9 mouse cellular contexts compared by ENCODE assay signal in the genomic region with DNA sequence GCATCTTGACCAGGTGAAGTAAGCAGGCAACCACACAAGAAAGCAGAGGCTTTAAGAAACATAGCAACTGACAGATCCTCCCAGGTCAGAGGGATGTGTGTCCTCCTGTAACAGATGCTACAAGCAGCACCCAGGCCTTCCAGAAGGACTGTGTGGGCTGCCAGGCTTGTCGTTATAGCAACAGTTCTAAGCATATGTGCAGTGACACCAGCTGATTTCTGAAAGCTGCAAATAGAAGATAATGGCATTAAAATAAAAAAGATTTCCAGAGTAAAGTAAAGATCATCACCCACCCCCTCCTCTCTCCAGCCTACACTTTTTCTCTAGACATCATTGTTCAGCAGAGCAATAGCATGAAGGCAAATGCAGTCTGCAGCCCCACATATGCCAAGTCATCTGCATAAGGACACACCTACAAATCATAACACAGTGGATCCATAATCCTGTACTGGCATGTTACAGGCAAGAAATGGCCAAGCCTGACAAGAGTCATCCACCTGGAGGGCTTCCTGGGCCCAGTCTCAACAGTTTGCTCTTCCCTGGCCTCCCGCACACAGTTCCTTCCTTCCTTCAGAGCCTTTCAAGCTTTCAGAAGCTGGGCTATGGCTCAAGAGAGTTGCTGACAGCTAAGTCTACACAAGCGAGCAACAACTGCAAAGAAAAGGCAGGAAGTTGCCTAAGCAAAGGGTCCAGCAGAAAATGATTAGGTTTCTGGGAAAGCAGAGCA.
DNase-seq lines count a peak whose midpoint lies in the region; ATAC-seq and TF ChIP-seq lines count a peak whose summit lies in the region.
"Had no signal": no experiment of that assay in that cellular context is flagged by ENCODE, and none has a peak within 500 bp of the region (broad histone marks: within the 10 kb centered on the region; RNA-seq: fewer than 3 reads in every experiment).

No protein-coding gene starts in this region.

- no peak for TF ChIP-seq CTCF in hindbrain, postnatal 0 days (IDR thresholded peaks at IDR 0.05; ENCODE audit: low read depth)

- H3K9ac ChIP-seq in hindbrain, embryonic 13.5 days: no peak overlapping the region
- H3K9ac ChIP-seq in hindbrain, postnatal 0 days (replicated peaks; ENCODE audit: low read length): no peak overlapping the region
- no peak overlapping the region for H3K9ac ChIP-seq in kidney, embryonic 15.5 days

- ATAC-seq in hindbrain, embryonic 13.5 days (ENCODE audit: low FRiP score): no peak
- ATAC-seq in hindbrain, postnatal 0 days: no peak
- no peak for ATAC-seq in kidney, embryonic 15.5 days (replicated peaks; ENCODE audit: low FRiP score)

- peak overlapping the region; percentile 0; the same call in 1 of the 2 replicates for H3K27ac ChIP-seq in hindbrain, embryonic 13.5 days
- no peak overlapping the region for H3K27ac ChIP-seq in hindbrain, embryonic 10.5 days
- no peak overlapping the region for H3K27ac ChIP-seq in hindbrain, postnatal 0 days
- H3K27ac ChIP-seq in macrophage: peak overlapping the region; percentile 59
- no peak overlapping the region; the same call in 1 of the 2 replicates for H3K27ac ChIP-seq in kidney, embryonic 15.5 days

- WGBS in hindbrain, embryonic 13.5 days: 65% methylated on average over 3 of the region's 3 CpGs
- 79% methylated on average over 3 of the region's 3 CpGs for WGBS in hindbrain, embryonic 10.5 days
- WGBS in hindbrain, postnatal 0 days: 55% methylated on average over 3 of the region's 3 CpGs
- WGBS in macrophage (ENCODE audit: missing documents): 38% methylated on average over 3 of the region's 3 CpGs
- 69% methylated on average over 3 of the region's 3 CpGs for WGBS in kidney, embryonic 15.5 days

- H3K4me2 ChIP-seq in hindbrain, embryonic 13.5 days: no peak overlapping the region
- no peak overlapping the region for H3K4me2 ChIP-seq in hindbrain, postnatal 0 days (ENCODE audit: low read depth, low read length)
- no peak overlapping the region for H3K4me2 ChIP-seq in kidney, embryonic 15.5 days

- H3K9me3 ChIP-seq in hindbrain, embryonic 13.5 days: no peaks in the 10 kb centered on the region
- H3K9me3 ChIP-seq in hindbrain, embryonic 10.5 days: no peaks in the 10 kb centered on the region
- no peaks in the 10 kb centered on the region for H3K9me3 ChIP-seq in hindbrain, postnatal 0 days (ENCODE audit: low read length)
- H3K9me3 ChIP-seq in kidney, embryonic 15.5 days (replicated peaks): no peaks in the 10 kb centered on the region
- H3K9me3 ChIP-seq: G1E had no signal

- DNase-seq in hindbrain, embryonic 10.5 days (ENCODE audit: low spot score): no peak
- DNase-seq in cerebellum, adult 9-10 months: peak; percentile 72
- peak; percentile 59 for DNase-seq in hindbrain, postnatal 0 days (ENCODE audit: low spot score)
- no peak for DNase-seq in kidney, postnatal 14 days
- DNase-seq in spleen, adult 12 weeks (ENCODE audit: low spot score): no peak

- no peak overlapping the region for H3K4me3 ChIP-seq in hindbrain, embryonic 13.5 days
- H3K4me3 ChIP-seq in hindbrain, embryonic 10.5 days: no peak overlapping the region
- no peak overlapping the region for H3K4me3 ChIP-seq in hindbrain, postnatal 0 days (ENCODE audit: low read length)
- H3K4me3 ChIP-seq in macrophage (ENCODE audit: inconsistent target): no peak overlapping the region
- H3K4me3 ChIP-seq in kidney, embryonic 15.5 days (replicated peaks): no peak overlapping the region

- H3K36me3 ChIP-seq in hindbrain, embryonic 13.5 days: no peaks in the 10 kb centered on the region
- H3K36me3 ChIP-seq in hindbrain, embryonic 10.5 days: peaks cover 8% of the 10 kb centered on the region
- no peaks in the 10 kb centered on the region for H3K36me3 ChIP-seq in hindbrain, postnatal 0 days (ENCODE audit: insufficient read depth, low read length)
- H3K36me3 ChIP-seq in macrophage (ENCODE audit: inconsistent target): no peaks in the 10 kb centered on the region
- 0 out of 2 replicates have a peak, but pooled peaks cover 9% of the 10 kb centered on the region for H3K36me3 ChIP-seq in kidney, embryonic 15.5 days

- peaks cover 47% of the 10 kb centered on the region for H3K4me1 ChIP-seq in hindbrain, embryonic 13.5 days (replicated peaks)
- peaks cover 9% of the 10 kb centered on the region for H3K4me1 ChIP-seq in hindbrain, embryonic 10.5 days (replicated peaks)
- H3K4me1 ChIP-seq in hindbrain, postnatal 0 days (ENCODE audit: insufficient read depth, low read length): no peaks in the 10 kb centered on the region
- H3K4me1 ChIP-seq in kidney, embryonic 15.5 days: peaks cover 35% of the 10 kb centered on the region

- H3K79me2 ChIP-seq in macrophage (ENCODE audit: inconsistent target): peaks cover 95% of the 10 kb centered on the region

- H3K27me3 ChIP-seq in hindbrain, embryonic 13.5 days: no peaks in the 10 kb centered on the region
- H3K27me3 ChIP-seq in hindbrain, embryonic 10.5 days (ENCODE audit: insufficient read depth, poor library complexity, severe bottlenecking): no peaks in the 10 kb centered on the region
- no peaks in the 10 kb centered on the region for H3K27me3 ChIP-seq in hindbrain, postnatal 0 days (ENCODE audit: insufficient read depth, low read length)
- no peaks in the 10 kb centered on the region for H3K27me3 ChIP-seq in kidney, embryonic 15.5 days

Comparison
In these comparisons a context has a peak if more than half of its experiments do, and no peak if none do; other contexts are left out.
1. H3K27ac ChIP-seq: peak in hindbrain, embryonic 13.5 days (single experiment) and macrophage (single experiment); none in hindbrain, embryonic 10.5 days (single experiment), hindbrain, postnatal 0 days (single experiment) and kidney, embryonic 15.5 days (single experiment).
2. DNase-seq: peak in cerebellum, adult 9-10 months (single experiment) and hindbrain, postnatal 0 days (single experiment); none in hindbrain, embryonic 10.5 days (single experiment), kidney, postnatal 14 days (single experiment) and spleen, adult 12 weeks (single experiment).